Mouse (Mus musculus) lung, embryonic 14.5 days (tissue): ENCODE results near the gene Nav1. TPM values are rescaled to one million over a fixed set of nuclear protein-coding genes. Genes with fewer than 3 reads are reported as not detected.

Experiments used
- ATAC-seq: fragments of 200-750 bp; cut with Nextera tagmentation; 2 replicates; pipeline ENCODE4 v1.8.0; 2017; ENCODE audit warnings: mild to moderate bottlenecking, moderate TSS enrichment, moderate library complexity; ENCODE audit not compliant: insufficient read depth
- DNase-seq: peaks from one replicate; pipeline ENCODE4 v3.0.0-alpha.2; 2015
- H3K27ac ChIP-seq: fragments of 300-500 bp; sonication (generic); 2 replicates; pipeline ENCODE4 v1.5.1; 2014; ENCODE audit warnings: low read depth, mild to moderate bottlenecking, moderate library complexity
- H3K27me3 ChIP-seq: fragments of 300-500 bp; sonication (generic); 2 replicates; pipeline ENCODE4 v1.6.1; 2014; ENCODE audit warnings: low read length, control low read depth; ENCODE audit not compliant: insufficient read depth
- H3K36me3 ChIP-seq: fragments of 300-500 bp; sonication (generic); 2 replicates; pipeline ENCODE4 v1.6.1; 2014; ENCODE audit warnings: control low read depth; ENCODE audit not compliant: insufficient read depth
- H3K4me1 ChIP-seq: fragments of 300-500 bp; sonication (generic); 2 replicates; pipeline ENCODE4 v1.6.1; 2014; ENCODE audit warnings: antibody characterized with exemption, control low read depth; ENCODE audit not compliant: insufficient read depth
- H3K4me2 ChIP-seq: fragments of 300-500 bp; sonication (generic); 2 replicates; pipeline ENCODE4 v1.6.1; 2014; ENCODE audit warnings: mild to moderate bottlenecking
- H3K4me3 ChIP-seq: fragments of 300-500 bp; sonication (generic); 2 replicates; pipeline ENCODE4 v1.5.1; 2014; ENCODE audit warnings: low read depth, low read length
- H3K9ac ChIP-seq: fragments of 300-500 bp; sonication (generic); 2 replicates; pipeline ENCODE4 v1.6.1; 2014
- H3K9me3 ChIP-seq: fragments of 300-500 bp; sonication (generic); 2 replicates; pipeline ENCODE4 v1.6.1; 2016; ENCODE audit warnings: low read depth, low read length, control low read depth
- CTCF ChIP-seq: IDR thresholded peaks from 2 replicates; pipeline ENCODE4 v1.5.1; 2016; ENCODE audit warnings: antibody characterized with exemption, low read depth
- WGBS: fragments of 180-500 bp; shearing (Covaris S2); extraction: QIAGEN DNeasy Blood & Tissue Kit; methylation state at CpG from one replicate; pipeline ENCODE4 v1.1.7; 2014; 5-methylcytosine and 5-hydroxymethylcytosine counted together
- polyA plus RNA-seq: library from polyadenylated mRNA; unstranded; fragments of >200 nt; fragmentation: Nextera tagmentation; extraction: Ambion mirVana; gene quantifications from 2 replicates; pipeline ENCODE4 v1.2.1, GENCODE M21; 2014

Gene Nav1
- polyA plus RNA-seq, 1 experiment from 2014 or later: 21.7 TPM

DNA sequence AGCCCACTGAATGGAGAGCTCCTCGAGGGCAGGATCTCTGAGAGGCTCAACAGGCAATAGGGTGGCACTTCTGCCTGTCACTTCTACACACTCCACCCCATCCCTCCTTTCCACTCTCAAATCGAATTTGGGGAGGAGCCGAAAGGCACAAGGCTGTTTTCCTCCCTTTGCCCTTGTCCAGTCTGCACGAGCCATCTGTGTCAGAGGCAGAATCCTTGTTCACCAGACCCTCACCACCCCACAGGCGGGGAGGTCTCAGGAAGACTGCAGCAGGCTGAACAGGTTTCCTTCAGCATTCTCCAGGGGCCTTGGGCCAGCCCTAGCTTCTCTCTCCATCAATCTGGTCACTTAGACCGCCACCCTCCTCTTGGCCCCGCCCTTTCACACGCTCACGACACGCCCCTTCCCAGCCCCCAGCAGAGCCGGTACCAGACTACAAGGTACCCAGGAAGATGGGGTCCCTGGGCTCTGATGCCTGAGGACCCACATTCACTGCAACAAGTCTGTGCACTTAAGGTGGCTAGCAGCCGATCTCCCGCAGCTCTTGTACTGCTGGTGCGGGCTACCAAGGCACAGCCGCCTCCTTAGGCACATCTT, 23.9 kb downstream of the Nav1 start:
- ATAC-seq: peak; percentile 45
- Histone ChIP-seq H3K9me3 (no peaks in the 10 kb centered on the region), H3K36me3 (no peaks in the 10 kb centered on the region; the same call in 1 of the 2 replicates), H3K27ac (peak overlapping the region; percentile 83), H3K4me3 (peak overlapping the region; percentile 44), H3K4me1 (peaks cover 31% of the 10 kb centered on the region), H3K4me2 (peak overlapping the region; percentile 76), H3K27me3 (peaks cover 10% of the 10 kb centered on the region; the same call in 1 of the 2 replicates), H3K9ac (peak overlapping the region; percentile 52)
- DNase-seq: peak; percentile 71
- TF ChIP-seq CTCF: no peak
- WGBS: 7% methylated on average over 15 of the region's 15 CpGs

DNA sequence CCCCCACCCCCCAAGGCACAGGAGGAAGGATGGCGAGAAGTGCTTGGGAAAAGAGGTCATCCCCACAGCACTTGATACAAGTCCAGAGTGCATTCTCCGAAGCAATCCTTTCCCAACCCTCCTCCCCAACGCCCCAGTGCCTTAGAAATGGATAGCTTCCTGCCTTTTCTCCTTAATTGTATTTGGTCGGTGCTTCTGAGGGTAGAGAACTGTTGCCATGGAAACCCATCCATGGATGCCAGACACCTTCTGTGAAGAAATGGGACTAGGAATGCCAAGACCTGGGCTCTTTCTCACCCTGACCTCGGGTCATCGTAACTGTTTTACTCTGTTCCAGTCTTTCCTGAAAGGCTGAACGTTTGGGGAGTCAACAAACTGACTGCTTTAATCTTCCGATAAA, 26.1 kb downstream of the Nav1 start:
- ATAC-seq: no peak
- H3K4me1 ChIP-seq: peaks cover 43% of the 10 kb centered on the region
- no peak for TF ChIP-seq CTCF
- H3K9ac ChIP-seq: no peak overlapping the region
- no peaks in the 10 kb centered on the region for H3K9me3 ChIP-seq
- peaks cover 10% of the 10 kb centered on the region; the same call in 1 of the 2 replicates for H3K27me3 ChIP-seq
- H3K27ac ChIP-seq: no peak overlapping the region
- 24% methylated on average over 8 of the region's 8 CpGs for WGBS
- no peaks in the 10 kb centered on the region; the same call in 1 of the 2 replicates for H3K36me3 ChIP-seq
- H3K4me3 ChIP-seq: no peak overlapping the region
- no peak overlapping the region for H3K4me2 ChIP-seq
- DNase-seq: peak; percentile 24

DNA sequence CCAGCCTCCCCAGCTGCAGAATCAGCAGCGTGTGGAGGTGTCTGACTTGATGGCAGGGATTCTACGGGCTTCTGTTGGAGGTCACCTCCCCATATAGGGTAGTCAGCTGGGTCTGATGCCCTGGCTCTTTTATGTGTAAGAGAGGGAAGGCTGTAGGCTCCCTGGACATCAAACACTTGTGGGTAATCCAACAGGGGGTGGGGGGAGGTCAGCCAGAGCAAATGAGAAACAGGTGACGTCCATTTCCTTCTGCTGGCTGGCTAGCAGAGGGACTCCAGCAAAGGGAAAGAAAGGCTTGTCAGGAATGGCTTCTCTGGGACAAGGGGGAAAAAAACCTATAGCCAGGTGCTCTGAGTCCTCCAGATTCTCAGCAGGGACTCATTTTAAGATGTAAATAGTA, 28.0 kb downstream of the Nav1 start:
- H3K4me3 ChIP-seq: no peak overlapping the region
- no peak overlapping the region for H3K27ac ChIP-seq
- H3K4me1 ChIP-seq: peaks cover 40% of the 10 kb centered on the region
- ATAC-seq: no peak
- peaks cover 3% of the 10 kb centered on the region; the same call in 1 of the 2 replicates for H3K36me3 ChIP-seq
- no peak overlapping the region for H3K4me2 ChIP-seq
- no peak overlapping the region for H3K9ac ChIP-seq
- TF ChIP-seq CTCF: no peak
- DNase-seq: no peak
- WGBS: 45% methylated on average over 3 of the region's 3 CpGs
- H3K9me3 ChIP-seq: no peaks in the 10 kb centered on the region
- peaks cover 7% of the 10 kb centered on the region; the same call in 1 of the 2 replicates for H3K27me3 ChIP-seq

GRCm38 (mm10) chr1:135577793-135578192, 29.3 kb downstream of the Nav1 start:
- no peak overlapping the region for H3K9ac ChIP-seq
- H3K4me1 ChIP-seq: peaks cover 32% of the 10 kb centered on the region
- TF ChIP-seq CTCF: no peak
- DNase-seq (peak; percentile 75), ATAC-seq (peak; percentile 55; the same call in 1 of the 2 replicates)
- 0 out of 2 replicates have a peak overlapping the region, but pooled peaks have one; percentile 15 for H3K4me2 ChIP-seq
- H3K36me3 ChIP-seq: peaks cover 3% of the 10 kb centered on the region; the same call in 1 of the 2 replicates
- H3K27ac ChIP-seq: peak overlapping the region; percentile 58; the same call in 1 of the 2 replicates
- no peaks in the 10 kb centered on the region for H3K27me3 ChIP-seq
- H3K4me3 ChIP-seq: no peak overlapping the region
- WGBS: 32% methylated on average over 2 of the region's 2 CpGs
- H3K9me3 ChIP-seq: no peaks in the 10 kb centered on the region

GRCm38 (mm10) chr1:135575393-135575792, 31.7 kb downstream of the Nav1 start:
- ATAC-seq (no peak), DNase-seq (no peak)
- H3K4me3 ChIP-seq: no peak overlapping the region
- H3K4me2 ChIP-seq: no peak overlapping the region
- no peak overlapping the region for H3K27ac ChIP-seq
- no peaks in the 10 kb centered on the region for H3K27me3 ChIP-seq
- peaks cover 23% of the 10 kb centered on the region for H3K4me1 ChIP-seq
- no peaks in the 10 kb centered on the region for H3K9me3 ChIP-seq
- WGBS: 94% methylated on average over 1 of the region's 1 CpGs
- TF ChIP-seq CTCF: no peak
- H3K9ac ChIP-seq: no peak overlapping the region
- peaks cover 3% of the 10 kb centered on the region; the same call in 1 of the 2 replicates for H3K36me3 ChIP-seq

GRCm38 (mm10) chr1:135574451-135575208, 32.5 kb downstream of the Nav1 start:
- Histone ChIP-seq H3K27ac (no peak overlapping the region), H3K4me3 (no peak overlapping the region), H3K4me1 (peaks cover 21% of the 10 kb centered on the region), H3K27me3 (no peaks in the 10 kb centered on the region), H3K36me3 (peaks cover 3% of the 10 kb centered on the region; the same call in 1 of the 2 replicates), H3K9me3 (no peaks in the 10 kb centered on the region), H3K9ac (no peak overlapping the region), H3K4me2 (no peak overlapping the region)
- 73% methylated on average over 4 of the region's 4 CpGs for WGBS
- no peak for DNase-seq
- TF ChIP-seq CTCF: no peak
- ATAC-seq: no peak
